Mouse (Mus musculus) neural tube, embryonic 12.5 days (tissue): ENCODE data around the gene Ankrd39. TPM values are rescaled to one million over a fixed set of nuclear protein-coding genes. Genes with fewer than 3 reads are reported as not detected.

Experiments
- ATAC-seq: fragments of 200-750 bp; cut with Nextera tagmentation; 2 replicates; pipeline ENCODE4 v1.8.0; 2017; ENCODE audit warnings: low read depth, mild to moderate bottlenecking, moderate TSS enrichment, moderate library complexity; ENCODE audit not compliant: low FRiP score
- H3K27ac ChIP-seq: fragments of 300-500 bp; sonication (generic); 2 replicates; pipeline ENCODE4 v1.5.1; 2016
- H3K27me3 ChIP-seq: fragments of 300-500 bp; sonication (generic); replicated peaks from 2 replicates; pipeline ENCODE4 v1.6.1; 2016; ENCODE audit warnings: mild to moderate bottlenecking
- H3K36me3 ChIP-seq: fragments of 300-500 bp; sonication (generic); 2 replicates; pipeline ENCODE4 v1.6.1; 2016; ENCODE audit warnings: mild to moderate bottlenecking
- H3K4me1 ChIP-seq: fragments of 300-500 bp; sonication (generic); 2 replicates; pipeline ENCODE4 v1.6.1; 2016
- H3K4me2 ChIP-seq: fragments of 300-500 bp; sonication (generic); replicated peaks from 2 replicates; pipeline ENCODE4 v1.6.1; 2016; ENCODE audit warnings: mild to moderate bottlenecking
- H3K4me3 ChIP-seq: fragments of 300-500 bp; sonication (generic); 2 replicates; pipeline ENCODE4 v1.5.1; 2016
- H3K9ac ChIP-seq: fragments of 300-500 bp; sonication (generic); 2 replicates; pipeline ENCODE4 v1.6.1; 2016; ENCODE audit warnings: mild to moderate bottlenecking
- H3K9me3 ChIP-seq: fragments of 300-500 bp; sonication (generic); 2 replicates; pipeline ENCODE4 v1.6.1; 2016; ENCODE audit warnings: mild to moderate bottlenecking
- WGBS: fragments of 180-500 bp; shearing (Covaris S2); methylation state at CpG from one replicate; pipeline ENCODE4 v1.1.7; 2016; 5-methylcytosine and 5-hydroxymethylcytosine counted together
- polyA plus RNA-seq: library from polyadenylated mRNA; unstranded; fragments of >200 nt; fragmentation: Nextera tagmentation; extraction: Ambion mirVana; gene quantifications from 2 replicates; pipeline ENCODE4 v1.2.1, GENCODE M21; 2016

Gene Ankrd39
- polyA plus RNA-seq, 1 experiment from 2014 or later: 18.6 TPM

DNA sequence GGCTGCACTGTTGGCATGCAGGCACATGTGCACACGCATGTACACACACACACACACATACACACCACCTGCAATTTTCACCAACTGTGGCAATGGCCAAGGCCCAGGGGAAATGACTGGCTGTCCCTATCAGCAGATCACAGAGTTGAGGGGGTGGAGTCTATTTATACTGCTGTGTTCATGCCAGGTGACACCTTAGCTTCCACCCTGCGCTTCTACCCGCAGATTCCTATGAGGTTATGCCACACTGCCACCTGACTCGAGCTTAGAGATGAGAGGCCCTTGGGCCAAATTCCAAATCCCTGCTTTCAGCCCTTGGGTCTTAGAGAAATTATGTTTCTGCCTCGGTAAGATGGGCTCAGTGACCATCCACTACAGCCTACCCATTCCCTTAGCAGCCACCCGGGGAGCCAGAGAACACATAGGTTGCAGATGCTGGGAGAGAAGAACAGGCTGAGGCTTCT, 12.6 kb downstream of the Ankrd39 start:
- no peak for ATAC-seq
- 84% methylated on average over 6 of the region's 6 CpGs for WGBS
- no peaks in the 10 kb centered on the region for H3K4me1 ChIP-seq
- no peak overlapping the region for H3K9ac ChIP-seq
- no peaks in the 10 kb centered on the region for H3K9me3 ChIP-seq
- no peak overlapping the region for H3K4me2 ChIP-seq
- no peak overlapping the region for H3K27ac ChIP-seq
- H3K4me3 ChIP-seq: no peak overlapping the region
- peaks cover 18% of the 10 kb centered on the region; the same call in 1 of the 2 replicates for H3K36me3 ChIP-seq
- no peaks in the 10 kb centered on the region for H3K27me3 ChIP-seq

DNA sequence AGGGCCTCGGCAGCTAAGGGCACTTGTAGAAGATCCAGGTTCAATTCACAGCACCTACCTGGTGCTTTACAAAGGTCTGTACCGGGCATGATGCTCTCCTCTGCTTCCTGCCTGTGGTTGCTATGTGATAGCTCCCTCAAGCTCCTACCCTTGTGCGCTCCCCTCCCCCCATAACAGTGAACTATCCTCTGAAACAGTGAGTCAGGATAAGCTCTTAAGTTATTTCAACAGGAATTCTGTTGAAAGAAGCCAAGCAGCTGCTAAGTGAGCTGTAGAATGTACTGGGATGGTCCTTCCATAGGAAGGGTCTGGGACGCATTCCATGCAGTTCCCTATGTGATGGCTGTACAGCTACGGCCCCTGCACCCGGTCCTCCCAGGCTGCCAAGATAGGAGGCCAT, 13.7 kb downstream of the Ankrd39 start:
- Histone ChIP-seq H3K4me3 (no peak overlapping the region), H3K4me2 (no peak overlapping the region), H3K9me3 (no peaks in the 10 kb centered on the region), H3K27me3 (no peaks in the 10 kb centered on the region), H3K4me1 (no peaks in the 10 kb centered on the region), H3K9ac (no peak overlapping the region), H3K27ac (no peak overlapping the region), H3K36me3 (peaks cover 10% of the 10 kb centered on the region; the same call in 1 of the 2 replicates)
- ATAC-seq: no peak
- WGBS: 86% methylated on average over 6 of the region's 6 CpGs

DNA sequence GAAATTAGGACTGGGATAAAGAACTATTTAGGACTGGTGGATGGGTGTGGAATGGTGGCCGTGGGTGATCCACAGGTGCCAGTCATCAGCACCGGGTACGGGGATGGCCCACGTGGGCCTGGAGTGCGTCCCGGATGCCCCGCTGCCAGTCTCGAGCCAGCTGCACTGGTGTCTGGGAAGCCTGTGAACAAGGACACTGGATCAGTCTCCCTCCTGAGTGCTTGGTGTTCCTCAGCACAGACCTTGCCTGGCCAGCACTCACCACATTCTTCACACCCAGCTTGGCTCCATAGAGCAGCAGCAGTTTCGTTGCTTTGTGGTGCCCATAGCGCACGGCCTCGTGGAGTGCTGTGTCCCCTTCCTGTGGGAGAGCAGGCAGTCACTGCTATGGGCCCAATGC, 15.8 kb downstream of the Ankrd39 start:
- WGBS: 93% methylated on average over 12 of the region's 12 CpGs
- Histone ChIP-seq H3K36me3 (peaks cover 16% of the 10 kb centered on the region), H3K27me3 (no peaks in the 10 kb centered on the region), H3K4me2 (no peak overlapping the region), H3K9ac (no peak overlapping the region), H3K27ac (no peak overlapping the region), H3K4me3 (no peak overlapping the region), H3K9me3 (no peaks in the 10 kb centered on the region), H3K4me1 (no peaks in the 10 kb centered on the region)
- ATAC-seq: no peak

DNA sequence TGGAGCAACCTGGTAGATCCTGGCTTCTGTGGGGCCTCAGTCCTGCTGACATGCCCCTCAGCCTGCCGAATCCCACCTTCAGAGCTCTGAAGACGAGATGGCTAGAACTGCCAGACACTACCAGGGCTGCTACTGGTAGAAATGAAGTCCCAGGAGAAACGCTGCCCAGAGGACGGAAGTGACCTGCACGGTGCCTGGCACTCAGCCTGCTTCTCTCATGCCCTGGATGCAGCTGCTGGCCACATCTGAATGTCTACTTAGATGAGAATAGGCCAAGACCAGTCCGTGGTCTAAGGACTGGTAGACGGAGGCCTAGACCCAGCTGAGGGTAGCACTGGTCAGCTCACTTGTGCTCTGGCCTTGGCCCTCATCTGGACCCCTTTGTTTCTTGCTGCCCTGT, 16.3 kb downstream of the Ankrd39 start:
- Histone ChIP-seq H3K9ac (no peak overlapping the region), H3K4me1 (no peaks in the 10 kb centered on the region), H3K27ac (no peak overlapping the region), H3K9me3 (no peaks in the 10 kb centered on the region), H3K27me3 (no peaks in the 10 kb centered on the region), H3K4me3 (no peak overlapping the region), H3K36me3 (peaks cover 17% of the 10 kb centered on the region), H3K4me2 (no peak overlapping the region)
- no peak for ATAC-seq
- WGBS: 91% methylated on average over 7 of the region's 7 CpGs

DNA sequence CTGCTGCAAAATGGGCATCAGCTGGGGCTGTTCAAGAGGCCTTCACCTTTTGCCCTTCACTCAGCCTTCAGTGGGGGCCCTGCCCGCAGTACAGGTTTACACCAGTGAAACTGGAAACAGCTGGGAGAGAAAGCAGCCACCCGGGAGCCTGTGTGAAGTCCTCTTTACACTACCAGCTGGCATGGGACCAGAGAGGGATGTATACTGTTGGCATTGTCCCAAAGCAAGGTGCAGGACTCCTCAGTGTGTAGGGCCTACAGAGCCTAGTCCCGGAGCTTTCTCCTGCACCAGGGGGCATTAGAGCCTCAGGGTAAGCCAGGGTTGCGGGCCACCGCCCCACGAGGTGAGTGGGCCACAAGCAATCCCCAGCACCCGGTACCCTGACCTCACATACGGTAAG, 16.8 kb downstream of the Ankrd39 start:
- no peak overlapping the region for H3K4me2 ChIP-seq
- no peak overlapping the region for H3K4me3 ChIP-seq

DNA sequence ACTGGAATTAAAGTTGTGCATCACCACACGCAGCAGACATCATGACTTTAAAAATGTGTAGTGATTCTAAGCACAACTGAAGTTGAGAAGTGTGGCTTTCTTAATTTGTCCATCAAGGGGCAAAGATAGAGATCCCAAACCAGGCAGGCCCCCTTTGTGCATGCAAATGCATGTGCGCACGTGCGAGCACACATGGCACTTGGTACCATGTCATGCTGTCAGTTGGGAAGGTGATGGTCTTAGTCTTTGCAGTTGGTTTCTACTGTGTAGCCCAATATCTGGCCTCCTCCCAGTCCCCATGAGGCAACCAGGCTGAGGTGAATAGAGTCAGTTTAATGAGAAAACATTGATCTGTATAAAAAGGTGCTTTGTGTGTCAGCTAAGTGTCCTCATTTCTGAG, 17.4 kb downstream of the Ankrd39 start:
- H3K36me3 ChIP-seq: peaks cover 28% of the 10 kb centered on the region
- no peaks in the 10 kb centered on the region for H3K27me3 ChIP-seq
- H3K27ac ChIP-seq: no peak overlapping the region
- no peak overlapping the region for H3K4me3 ChIP-seq
- no peaks in the 10 kb centered on the region for H3K4me1 ChIP-seq
- 92% methylated on average over 4 of the region's 4 CpGs for WGBS
- H3K4me2 ChIP-seq: no peak overlapping the region
- ATAC-seq: no peak
- H3K9ac ChIP-seq: no peak overlapping the region
- H3K9me3 ChIP-seq: no peaks in the 10 kb centered on the region

More for the DNA sequence above, 16.8 kb downstream of the Ankrd39 start:
- Histone ChIP-seq H3K27me3 (no peaks in the 10 kb centered on the region), H3K9ac (no peak overlapping the region), H3K36me3 (peaks cover 22% of the 10 kb centered on the region), H3K4me1 (no peaks in the 10 kb centered on the region), H3K27ac (no peak overlapping the region), H3K9me3 (no peaks in the 10 kb centered on the region)
- WGBS: 78% methylated on average over 8 of the region's 8 CpGs
- no peak for ATAC-seq

DNA sequence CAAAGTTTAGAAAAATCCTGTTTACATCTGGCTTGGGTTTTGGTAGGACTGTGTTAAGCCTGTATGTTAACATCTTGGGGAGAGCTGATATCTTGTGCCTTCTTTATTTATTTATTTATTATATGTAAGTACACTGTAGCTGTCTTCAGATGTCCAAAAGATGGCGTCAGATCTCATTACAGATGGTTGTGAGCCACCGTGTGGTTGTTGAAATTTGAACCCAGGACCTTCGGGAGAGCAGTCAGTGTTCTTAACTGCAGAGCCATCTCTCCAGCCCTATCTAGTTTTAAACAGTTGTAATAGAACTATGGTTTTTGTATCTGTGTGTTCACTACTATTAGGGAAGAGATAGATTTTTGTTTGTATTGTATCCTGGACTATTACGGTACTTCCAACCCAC, 18.0 kb downstream of the Ankrd39 start:
- H3K4me1 ChIP-seq: no peaks in the 10 kb centered on the region
- WGBS: 92% methylated on average over 4 of the region's 4 CpGs
- no peaks in the 10 kb centered on the region for H3K9me3 ChIP-seq
- H3K27ac ChIP-seq: no peak overlapping the region
- H3K4me3 ChIP-seq: no peak overlapping the region
- no peaks in the 10 kb centered on the region for H3K27me3 ChIP-seq
- no peak overlapping the region for H3K4me2 ChIP-seq
- no peak for ATAC-seq
- no peak overlapping the region for H3K9ac ChIP-seq
- H3K36me3 ChIP-seq: peaks cover 33% of the 10 kb centered on the region

DNA sequence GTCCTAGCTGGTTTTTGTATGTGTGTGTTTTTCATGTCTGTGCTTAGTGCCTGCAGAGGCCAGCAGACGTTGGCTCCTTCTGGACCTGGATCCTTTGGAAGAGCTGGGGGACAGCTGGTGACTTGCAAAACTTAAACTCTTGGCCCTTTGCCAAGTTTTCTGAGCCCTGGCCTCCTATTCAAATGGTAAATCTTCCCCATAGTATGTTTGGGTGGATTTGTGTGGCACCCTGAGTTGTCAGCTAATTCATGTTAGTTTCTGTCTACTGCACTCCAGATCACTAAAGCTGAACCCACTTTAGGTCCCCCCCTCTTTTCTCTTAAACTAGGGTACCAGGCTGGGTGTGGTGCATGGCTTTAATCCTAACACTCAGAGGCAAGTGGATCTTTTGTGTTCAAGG, 18.9 kb downstream of the Ankrd39 start:
- WGBS: 18% methylated on average over 1 of the region's 1 CpGs
- Histone ChIP-seq H3K4me1 (0 out of 2 replicates have a peak, but pooled peaks cover 7% of the 10 kb centered on the region), H3K36me3 (peaks cover 42% of the 10 kb centered on the region), H3K27me3 (no peaks in the 10 kb centered on the region), H3K9me3 (no peaks in the 10 kb centered on the region), H3K9ac (no peak overlapping the region), H3K27ac (no peak overlapping the region), H3K4me2 (no peak overlapping the region), H3K4me3 (no peak overlapping the region)
- peak; percentile 55 for ATAC-seq

DNA sequence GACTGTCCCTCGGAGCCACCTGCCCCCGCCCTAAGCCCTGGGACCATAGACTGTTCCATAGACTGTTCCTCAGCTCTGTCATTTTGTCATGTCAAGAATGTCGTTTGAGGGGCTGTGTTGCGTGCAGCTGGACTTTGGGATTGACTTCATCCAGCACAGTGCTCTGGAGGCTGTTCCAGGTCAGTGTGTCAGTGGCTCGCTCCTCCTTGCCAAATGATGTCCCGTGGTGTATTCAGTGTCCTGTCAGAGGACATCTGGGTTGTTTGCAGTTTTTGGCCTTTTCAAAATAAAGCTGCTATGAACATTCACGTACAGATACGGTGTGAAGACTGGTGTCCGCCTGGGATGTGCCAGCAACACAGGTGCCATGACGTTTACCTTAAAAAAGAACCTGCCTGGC, 20.3 kb downstream of the Ankrd39 start:
- ATAC-seq: no peak
- WGBS: 92% methylated on average over 10 of the region's 10 CpGs

DNA sequence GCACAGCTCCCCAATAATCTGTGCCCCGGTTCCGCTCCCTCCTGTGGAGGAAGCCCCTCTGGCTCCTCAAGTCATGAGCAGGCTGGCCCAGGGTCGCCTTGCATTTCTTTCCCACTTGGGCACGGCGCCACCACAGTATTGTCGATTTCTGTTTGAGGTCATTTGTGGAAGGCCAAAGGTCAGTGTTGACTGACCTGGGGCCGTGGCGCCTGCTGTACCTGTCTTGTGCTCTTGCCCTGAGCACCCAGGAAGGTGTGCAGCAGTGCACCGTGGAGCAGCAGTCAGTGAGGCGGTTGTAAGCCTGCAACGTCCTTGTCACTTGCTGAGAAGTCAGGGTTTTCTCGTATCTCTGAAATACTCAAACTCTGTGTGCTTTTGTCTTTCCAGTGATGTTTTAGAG, 21.5 kb downstream of the Ankrd39 start:
- Histone ChIP-seq H3K36me3 (peaks cover 57% of the 10 kb centered on the region), H3K9me3 (no peaks in the 10 kb centered on the region), H3K4me3 (no peak overlapping the region), H3K9ac (no peak overlapping the region), H3K4me2 (no peak overlapping the region), H3K27ac (no peak overlapping the region), H3K27me3 (no peaks in the 10 kb centered on the region), H3K4me1 (peaks cover 7% of the 10 kb centered on the region; the same call in 1 of the 2 replicates)
- no peak for ATAC-seq
- 91% methylated on average over 12 of the region's 12 CpGs for WGBS

More for the DNA sequence above, 20.3 kb downstream of the Ankrd39 start:
- H3K9ac ChIP-seq: no peak overlapping the region
- no peak overlapping the region for H3K4me2 ChIP-seq
- H3K4me1 ChIP-seq: peaks cover 7% of the 10 kb centered on the region; the same call in 1 of the 2 replicates
- no peaks in the 10 kb centered on the region for H3K27me3 ChIP-seq
- H3K27ac ChIP-seq: no peak overlapping the region
- peaks cover 52% of the 10 kb centered on the region for H3K36me3 ChIP-seq
- no peaks in the 10 kb centered on the region for H3K9me3 ChIP-seq
- H3K4me3 ChIP-seq: no peak overlapping the region

DNA sequence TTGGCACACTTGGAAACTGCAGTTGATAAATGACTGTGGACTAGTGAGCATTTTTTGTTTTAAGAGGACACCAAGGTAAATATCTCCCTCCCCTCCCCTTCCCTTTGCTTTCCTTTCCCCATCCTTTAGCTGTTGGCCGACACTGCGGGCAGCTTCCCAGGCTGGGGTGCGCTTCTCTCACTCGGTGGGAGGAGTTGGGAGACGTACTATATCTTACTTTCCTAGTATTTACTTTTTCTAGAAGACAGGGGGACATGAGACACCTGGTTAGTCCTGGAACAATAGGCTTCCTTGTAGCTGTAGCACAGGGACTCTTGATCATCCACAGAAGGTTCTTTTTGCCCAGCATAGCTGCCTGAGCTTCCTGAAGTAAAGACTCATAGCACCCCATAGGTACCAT, 23.2 kb downstream of the Ankrd39 start:
- Histone ChIP-seq H3K4me1 (peaks cover 7% of the 10 kb centered on the region; the same call in 1 of the 2 replicates), H3K9ac (no peak overlapping the region), H3K4me2 (no peak overlapping the region), H3K4me3 (no peak overlapping the region), H3K36me3 (peaks cover 72% of the 10 kb centered on the region), H3K27ac (0 out of 2 replicates have a peak overlapping the region, but pooled peaks have one; percentile 38), H3K27me3 (no peaks in the 10 kb centered on the region), H3K9me3 (no peaks in the 10 kb centered on the region)
- WGBS: 86% methylated on average over 5 of the region's 5 CpGs
- ATAC-seq: no peak

DNA sequence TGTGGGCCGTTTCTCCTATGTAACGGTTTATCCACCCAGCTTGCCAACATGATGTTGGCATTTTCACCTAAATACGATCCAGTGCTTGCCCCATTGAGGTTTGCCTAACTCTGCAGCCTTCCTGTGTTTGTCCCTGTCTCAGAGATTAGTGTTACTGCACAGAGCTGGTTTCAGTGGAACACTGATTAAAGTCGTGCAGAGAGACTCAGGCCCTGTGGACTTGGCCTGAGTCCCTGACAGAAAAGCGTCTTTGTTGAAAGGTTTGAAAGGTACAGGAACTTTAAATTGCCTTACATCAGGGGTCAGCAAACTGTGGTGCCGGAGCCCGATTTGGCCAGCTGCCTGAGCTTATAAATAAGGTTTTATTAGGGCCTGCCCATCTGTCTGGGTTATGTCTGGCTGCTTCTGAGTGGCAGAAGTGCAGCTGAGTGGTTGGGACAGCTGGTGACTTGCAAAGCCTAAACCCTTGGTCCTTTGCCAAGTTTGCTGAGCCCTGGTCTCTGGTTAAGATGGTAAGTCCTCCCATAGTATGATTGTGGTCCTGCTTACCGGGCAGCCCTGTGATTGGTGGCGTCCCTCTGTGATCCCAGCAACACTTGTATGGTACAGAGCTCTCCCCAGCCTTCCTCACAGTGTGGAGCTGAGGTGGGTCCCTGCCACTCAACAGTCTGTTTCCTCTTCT, 23.8 kb downstream of the Ankrd39 start:
- 0 out of 2 replicates have a peak overlapping the region, but pooled peaks have one; percentile 38 for H3K27ac ChIP-seq
- H3K9me3 ChIP-seq: no peaks in the 10 kb centered on the region
- peaks cover 77% of the 10 kb centered on the region for H3K36me3 ChIP-seq
- H3K9ac ChIP-seq: no peak overlapping the region
- no peak overlapping the region for H3K4me3 ChIP-seq
- peak; percentile 42 for ATAC-seq
- H3K4me1 ChIP-seq: peaks cover 7% of the 10 kb centered on the region; the same call in 1 of the 2 replicates
- no peak overlapping the region for H3K4me2 ChIP-seq
- 67% methylated on average over 9 of the region's 9 CpGs for WGBS
- H3K27me3 ChIP-seq: no peaks in the 10 kb centered on the region

DNA sequence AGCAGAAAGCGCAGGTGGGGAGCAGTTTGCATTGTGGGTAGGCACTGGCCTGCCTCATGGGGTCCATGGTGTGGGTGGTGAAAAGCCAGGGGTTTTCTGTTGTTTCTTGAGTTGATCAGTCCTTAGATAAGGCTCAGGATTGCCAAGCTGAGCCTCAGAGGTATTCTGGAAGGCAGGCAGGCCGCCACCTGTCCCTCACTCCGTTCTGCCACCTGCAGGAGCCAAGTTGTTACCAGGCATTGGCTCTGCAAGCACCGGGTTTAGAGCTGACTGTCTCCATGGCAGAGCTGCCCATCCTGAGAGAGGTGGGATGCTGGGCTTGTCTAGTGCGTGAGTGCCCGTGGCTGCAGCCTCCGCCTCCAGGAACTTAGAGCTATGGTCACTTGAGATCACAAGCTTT, 25.0 kb downstream of the Ankrd39 start:
- peaks cover 83% of the 10 kb centered on the region for H3K36me3 ChIP-seq
- 94% methylated on average over 7 of the region's 7 CpGs for WGBS
- ATAC-seq: no peak

More for the DNA sequence above, 25.0 kb downstream of the Ankrd39 start:
- H3K4me3 ChIP-seq: no peak overlapping the region
- no peak overlapping the region for H3K9ac ChIP-seq
- H3K4me1 ChIP-seq: peaks cover 7% of the 10 kb centered on the region; the same call in 1 of the 2 replicates
- H3K27ac ChIP-seq: no peak overlapping the region
- no peaks in the 10 kb centered on the region for H3K27me3 ChIP-seq
- no peak overlapping the region for H3K4me2 ChIP-seq
- H3K9me3 ChIP-seq: no peaks in the 10 kb centered on the region
